Comparison of ENCODE assay signal across 20 mouse cellular contexts in the genomic region with DNA sequence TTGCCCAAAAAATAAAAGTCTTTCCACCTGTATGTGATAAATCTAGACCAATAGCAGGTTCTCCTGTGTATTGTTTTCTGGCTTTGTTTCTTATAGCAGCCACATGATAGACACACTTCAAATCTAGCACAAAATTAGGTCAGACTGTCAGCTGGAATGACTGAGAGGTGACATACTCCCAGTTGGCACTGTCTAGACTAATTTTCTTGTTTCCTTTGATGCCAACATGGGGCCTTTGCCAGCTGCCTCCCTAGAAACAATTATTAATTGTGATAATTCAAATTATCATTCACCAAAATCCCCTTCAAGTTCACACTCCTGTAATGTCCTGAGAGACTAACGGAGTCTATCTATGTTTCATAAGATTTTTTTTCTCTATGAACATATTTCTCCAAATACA.
DNase-seq lines count a peak whose midpoint lies in the region; ATAC-seq and TF ChIP-seq lines count a peak whose summit lies in the region.
"Had no signal": no experiment of that assay in that cellular context is flagged by ENCODE, and none has a peak within 500 bp of the region (broad histone marks: within the 10 kb centered on the region; RNA-seq: fewer than 3 reads in every experiment).

No protein-coding gene starts in this region.

- H3K9me3 ChIP-seq in midbrain, postnatal 0 days (ENCODE audit: low read length) = no peaks in the 10 kb centered on the region
- H3K9me3 ChIP-seq in midbrain, embryonic 14.5 days (ENCODE audit: control insufficient read depth, low read length) = no peaks in the 10 kb centered on the region
- H3K9me3 ChIP-seq: embryonic facial prominence, embryonic 10.5 days; forebrain, embryonic 13.5 days; heart, embryonic 12.5 days; hindbrain, embryonic 12.5 days; intestine, embryonic 15.5 days had no signal

- H3K27me3 ChIP-seq in midbrain, postnatal 0 days (ENCODE audit: insufficient read depth, low read length) = no peaks in the 10 kb centered on the region
- no peaks in the 10 kb centered on the region for H3K27me3 ChIP-seq in midbrain, embryonic 14.5 days (ENCODE audit: control insufficient read depth, insufficient read depth, low read length)
- H3K27me3 ChIP-seq: forebrain, embryonic 13.5 days; heart, embryonic 12.5 days; hindbrain, embryonic 12.5 days; intestine, embryonic 15.5 days; Patski had no signal

- H3K27ac ChIP-seq in midbrain, postnatal 0 days (ENCODE audit: low read depth, low read length) = no peak overlapping the region
- no peak overlapping the region for H3K27ac ChIP-seq in midbrain, embryonic 14.5 days (replicated peaks; ENCODE audit: low read depth, low read length)
- H3K27ac ChIP-seq: embryonic facial prominence, embryonic 10.5 days; forebrain, embryonic 13.5 days; gastrocnemius, adult 2 months; hindbrain, embryonic 12.5 days; intestine, embryonic 15.5 days had no signal

- no peak overlapping the region for H3K4me2 ChIP-seq in midbrain, postnatal 0 days (ENCODE audit: low read depth, low read length, poor library complexity, severe bottlenecking)
- H3K4me2 ChIP-seq in midbrain, embryonic 14.5 days (ENCODE audit: low read length) = no peak overlapping the region
- H3K4me2 ChIP-seq: forebrain, embryonic 13.5 days; heart, embryonic 12.5 days; hindbrain, embryonic 12.5 days; intestine, embryonic 15.5 days had no signal

- TF ChIP-seq CTCF in midbrain, postnatal 0 days (IDR thresholded peaks at IDR 0.05) = no peak

- no peaks in the 10 kb centered on the region for H3K36me3 ChIP-seq in midbrain, postnatal 0 days (ENCODE audit: insufficient read depth, low read length)
- no peaks in the 10 kb centered on the region for H3K36me3 ChIP-seq in midbrain, embryonic 14.5 days (ENCODE audit: control insufficient read depth, insufficient read depth, low read length)
- H3K36me3 ChIP-seq: embryonic facial prominence, embryonic 10.5 days; heart, embryonic 12.5 days; hindbrain, embryonic 12.5 days; intestine, embryonic 15.5 days had no signal

- no peak overlapping the region for H3K4me3 ChIP-seq in midbrain, postnatal 0 days (ENCODE audit: low read depth, low read length)
- no peak overlapping the region for H3K4me3 ChIP-seq in midbrain, embryonic 14.5 days (replicated peaks; ENCODE audit: low read depth, low read length)
- H3K4me3 ChIP-seq: embryonic facial prominence, embryonic 10.5 days; forebrain, embryonic 13.5 days; gastrocnemius, adult 2 months; heart, embryonic 12.5 days; hindbrain, embryonic 12.5 days; intestine, embryonic 15.5 days had no signal

- no peaks in the 10 kb centered on the region for H3K4me1 ChIP-seq in midbrain, postnatal 0 days (ENCODE audit: insufficient read depth, low read length)
- H3K4me1 ChIP-seq in midbrain, embryonic 14.5 days (ENCODE audit: control insufficient read depth, insufficient read depth, low read length) = no peaks in the 10 kb centered on the region
- H3K4me1 ChIP-seq: embryonic facial prominence, embryonic 10.5 days; forebrain, embryonic 13.5 days; heart, embryonic 12.5 days; hindbrain, embryonic 12.5 days; intestine, embryonic 15.5 days had no signal

- H3K9ac ChIP-seq in midbrain, postnatal 0 days (replicated peaks; ENCODE audit: low read length, poor library complexity, severe bottlenecking) = no peak overlapping the region
- no peak overlapping the region for H3K9ac ChIP-seq in midbrain, embryonic 14.5 days (replicated peaks; ENCODE audit: low read length)
- H3K9ac ChIP-seq: forebrain, embryonic 13.5 days; forebrain, postnatal 0 days; heart, embryonic 12.5 days; hindbrain, embryonic 12.5 days; intestine, embryonic 15.5 days had no signal

- ATAC-seq in midbrain, postnatal 0 days (ENCODE audit: low FRiP score) = no peak
- ATAC-seq in midbrain, embryonic 14.5 days (ENCODE audit: low FRiP score, low TSS enrichment) = no peak
- no peak for ATAC-seq in CD4-positive, CD25-positive, alpha-beta regulatory T cell, adult 4 months
- ATAC-seq: activated CD4-positive, CD25-positive, alpha-beta regulatory T cell, adult 4 months; forebrain, embryonic 13.5 days; forebrain, postnatal 0 days; intestine, embryonic 15.5 days; Patski had no signal

- DNase-seq in adrenal gland, postnatal 10 days = peak; percentile 1
- DNase-seq in adrenal gland, postnatal 25 days = no peak
- DNase-seq in cerebellum, postnatal 10 days = peak; percentile 72 to 76
- no peak for DNase-seq in cerebellum, postnatal 36 days
- peak; percentile 39 for DNase-seq in midbrain, postnatal 0 days (ENCODE audit: low spot score)
- DNase-seq in midbrain, embryonic 14.5 days = no peak
- DNase-seq: adrenal gland, postnatal 36 days; B cell, adult 2 months; forebrain, postnatal 0 days; gastrocnemius, adult 2 months; gastrocnemius, postnatal 25 days; kidney, adult 18-20 months had no signal

- 71% methylated on average over 1 of the region's 1 CpGs for WGBS in midbrain, postnatal 0 days
- 87% methylated on average over 1 of the region's 1 CpGs for WGBS in midbrain, embryonic 14.5 days

Comparison
In these comparisons a context has a peak if more than half of its experiments do, and no peak if none do; other contexts are left out.
1. DNase-seq: peak in adrenal gland, postnatal 10 days (single experiment), cerebellum, postnatal 10 days (2 of 2) and midbrain, postnatal 0 days (single experiment); none in adrenal gland, postnatal 25 days (single experiment), cerebellum, postnatal 36 days (0 of 2) and midbrain, embryonic 14.5 days (single experiment).